Mouse (Mus musculus) inflammation-experienced regulatory T-cells (primary cell): ENCODE data around the gene Sva. TPM values are rescaled to one million over a fixed set of nuclear protein-coding genes. Genes with fewer than 3 reads are reported as not detected.

Source experiments
- polyA plus RNA-seq, 2 experiments: library from polyadenylated mRNA; unstranded; fragments of 100-300 nt; shearing (Covaris generic); gene quantifications; one replicate each; pipeline ENCODE4 v1.2.1; 2017

Sva gene
- not detected for polyA plus RNA-seq

GRCm38 (mm10) chr6:42038094-42038493 lies at the start of gene Sva:
Sva (plus strand) TSS chr6:42038394.

Other genes starting within 250 kb of the Sva start
- gene Pip, start 190.9 kb upstream of the Sva start, polyA plus RNA-seq: 1,000 to 10,000 TPM in 1 of 2 experiments, not detected in 1; 1,853 TPM
- under 1 TPM in 1 of 2 experiments, not detected in 1; 0.55 TPM for gene Sval2, start 185.4 kb upstream of the Sva start, polyA plus RNA-seq
- gene Sval1, start 86.8 kb upstream of the Sva start, polyA plus RNA-seq: not detected
- gene Sval3, start 70.3 kb upstream of the Sva start, polyA plus RNA-seq: not detected
- under 1 TPM; 0.55 to 0.89 TPM for gene Tas2r139, start 102.5 kb downstream of the Sva start, polyA plus RNA-seq
- gene Tas2r144, start 176.9 kb downstream of the Sva start, polyA plus RNA-seq: not detected
- gene Gstk1, start 207.5 kb downstream of the Sva start, polyA plus RNA-seq: 10 to 100 TPM in 1 of 2 experiments, 1 to 10 TPM in 1; 8.7 to 12.3 TPM
- under 1 TPM in 1 of 2 experiments, not detected in 1; 0.23 TPM for gene Tmem139, start 223.6 kb downstream of the Sva start, polyA plus RNA-seq
- 10 to 100 TPM; 63.1 to 67.8 TPM for gene Casp2, start 226.6 kb downstream of the Sva start, polyA plus RNA-seq
- gene Clcn1, start 248.3 kb downstream of the Sva start, polyA plus RNA-seq: under 1 TPM; 0.31 to 0.81 TPM